Mouse (Mus musculus) hindbrain, embryonic 13.5 days (tissue): ENCODE data around the gene Paip2b. TPM values are rescaled to one million over a fixed set of nuclear protein-coding genes. Genes with fewer than 3 reads are reported as not detected.

ENCODE experiments used
- ATAC-seq: fragments of 200-750 bp; cut with Nextera tagmentation; 2 replicates; pipeline ENCODE4 v1.8.0; 2017; ENCODE audit warnings: moderate TSS enrichment; ENCODE audit not compliant: low FRiP score
- H3K27ac ChIP-seq: fragments of 300-500 bp; sonication (generic); 2 replicates; pipeline ENCODE4 v1.5.1; 2015; ENCODE audit warnings: inconsistent platforms, mild to moderate bottlenecking, moderate library complexity
- H3K27me3 ChIP-seq: fragments of 300-500 bp; sonication (generic); 2 replicates; pipeline ENCODE4 v1.6.1; 2015; ENCODE audit warnings: mild to moderate bottlenecking, inconsistent platforms
- H3K36me3 ChIP-seq: fragments of 300-500 bp; sonication (generic); 2 replicates; pipeline ENCODE4 v1.6.1; 2015; ENCODE audit warnings: mild to moderate bottlenecking, inconsistent platforms
- H3K4me1 ChIP-seq: fragments of 300-500 bp; sonication (generic); replicated peaks from 2 replicates; pipeline ENCODE4 v1.6.1; 2015; ENCODE audit warnings: inconsistent platforms
- H3K4me2 ChIP-seq: fragments of 300-500 bp; sonication (generic); 2 replicates; pipeline ENCODE4 v1.6.1; 2015; ENCODE audit warnings: inconsistent platforms, mild to moderate bottlenecking, moderate library complexity
- H3K4me3 ChIP-seq: fragments of 300-500 bp; sonication (generic); 2 replicates; pipeline ENCODE4 v1.5.1; 2015; ENCODE audit warnings: mild to moderate bottlenecking, inconsistent platforms
- H3K9ac ChIP-seq: fragments of 300-500 bp; sonication (generic); 2 replicates; pipeline ENCODE4 v1.6.1; 2015; ENCODE audit warnings: mild to moderate bottlenecking, inconsistent platforms
- H3K9me3 ChIP-seq: fragments of 300-500 bp; sonication (generic); 2 replicates; pipeline ENCODE4 v1.6.1; 2016; ENCODE audit warnings: inconsistent platforms
- WGBS: fragments of 180-500 bp; shearing (Covaris S2); methylation state at CpG from one replicate; pipeline ENCODE4 v1.1.7; 2015; 5-methylcytosine and 5-hydroxymethylcytosine counted together
- polyA plus RNA-seq: library from polyadenylated mRNA; unstranded; fragments of >200 nt; fragmentation: Nextera tagmentation; extraction: Ambion mirVana; gene quantifications from 2 replicates; pipeline ENCODE4 v1.2.1, GENCODE M21; 2015

Gene Paip2b
- polyA plus RNA-seq, 1 experiment from 2014 or later, result 25.3 TPM

DNA sequence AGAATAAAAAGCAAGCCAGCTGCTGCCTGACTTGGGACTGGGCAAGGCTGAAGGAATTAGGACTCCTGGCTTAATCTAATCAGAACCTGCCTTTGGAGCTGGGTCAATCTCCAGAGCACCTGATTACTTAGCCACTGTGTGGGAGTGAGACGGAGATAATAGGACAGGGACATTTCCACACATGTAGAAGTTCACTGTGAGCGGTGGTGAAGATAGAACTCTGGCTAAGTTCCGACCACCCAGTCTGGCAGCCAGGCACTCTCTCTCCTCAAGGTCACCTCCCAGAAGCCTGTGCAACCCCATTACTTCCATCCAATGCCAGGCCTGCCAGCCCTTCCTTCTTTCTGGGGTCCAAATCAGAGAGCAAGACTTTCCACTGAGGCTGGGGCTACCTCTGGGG, 64.6 kb downstream of the Paip2b start:
- peaks cover 46% of the 10 kb centered on the region for H3K36me3 ChIP-seq
- no peak for ATAC-seq
- H3K9ac ChIP-seq, result no peak overlapping the region
- H3K27me3 ChIP-seq, result peaks cover 32% of the 10 kb centered on the region
- no peak overlapping the region for H3K4me3 ChIP-seq
- no peak overlapping the region for H3K4me2 ChIP-seq
- H3K27ac ChIP-seq, result no peak overlapping the region
- no peaks in the 10 kb centered on the region for H3K9me3 ChIP-seq
- WGBS, result 95% methylated on average over 3 of the region's 3 CpGs
- H3K4me1 ChIP-seq, result peaks cover 12% of the 10 kb centered on the region

DNA sequence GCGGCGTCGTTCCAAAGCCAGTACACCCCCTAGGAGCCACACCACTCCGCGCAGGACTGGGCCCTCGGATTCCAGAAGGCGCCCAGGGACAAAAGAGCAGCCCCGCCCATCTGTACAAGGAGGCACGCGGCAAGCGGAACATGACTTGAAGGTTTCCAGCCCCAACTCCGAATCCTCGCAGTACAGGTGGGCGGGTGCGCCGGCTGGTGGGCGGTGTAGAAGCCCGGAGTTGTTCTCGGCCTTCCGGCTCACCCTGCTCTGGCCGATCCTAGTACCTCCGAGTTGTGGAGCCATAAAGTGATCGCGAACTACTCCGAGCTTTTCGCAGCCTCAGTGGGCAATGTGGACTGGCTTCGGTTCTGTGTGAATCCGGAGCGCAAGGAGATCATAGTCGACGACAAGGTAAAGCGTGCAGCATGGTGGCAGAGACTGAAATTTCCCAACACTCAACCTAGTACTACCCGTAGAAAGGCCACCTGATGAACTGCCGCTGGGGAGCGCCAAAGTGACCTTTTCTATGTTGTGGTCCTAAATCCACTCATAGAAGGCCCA, 68.6 kb downstream of the Paip2b start:
- Histone ChIP-seq H3K9me3 (no peaks in the 10 kb centered on the region), H3K27me3 (peaks cover 66% of the 10 kb centered on the region), H3K4me3 (peak overlapping the region; percentile 13), H3K4me1 (peaks cover 17% of the 10 kb centered on the region), H3K9ac (0 out of 2 replicates have a peak overlapping the region, but pooled peaks have one; percentile 1), H3K27ac (no peak overlapping the region), H3K36me3 (peaks cover 9% of the 10 kb centered on the region), H3K4me2 (peak overlapping the region; percentile 37)
- WGBS, result 2% methylated on average over 35 of the region's 35 CpGs
- ATAC-seq, result no peak; the same call in 1 of the 2 replicates

DNA sequence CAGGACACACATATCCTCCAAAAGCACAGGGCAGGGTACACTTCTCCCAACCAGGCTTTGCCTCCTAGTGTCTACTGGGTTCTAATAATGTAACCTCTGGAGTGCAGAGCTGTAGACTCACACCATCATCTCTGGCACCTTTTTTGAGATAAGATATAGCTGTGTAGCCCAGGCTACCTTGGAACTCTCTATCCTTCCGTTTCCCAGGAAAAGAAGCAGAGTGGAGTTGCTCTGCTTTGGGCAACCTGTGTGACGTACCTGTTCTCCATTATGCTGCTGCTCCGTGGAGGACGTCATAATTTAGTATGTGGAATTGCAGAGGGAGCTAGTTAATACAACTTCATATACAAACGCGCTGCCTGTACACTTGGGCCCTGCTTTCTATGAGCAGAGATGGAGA, 69.2 kb downstream of the Paip2b start, which contains the start of gene Ankrd53:
Gene Ankrd53 (plus strand): TSS at position 301 of the 400 bp plus-strand sequence.
- H3K4me1 ChIP-seq, result peaks cover 18% of the 10 kb centered on the region
- no peak for ATAC-seq
- H3K4me3 ChIP-seq, result peak within 1 kb of the TSS; percentile 13
- WGBS, result 27% methylated on average over 6 of the region's 6 CpGs
- no peak within 1 kb of the TSS for H3K27ac ChIP-seq
- H3K9me3 ChIP-seq, result no peaks in the 10 kb centered on the region
- peaks cover 72% of the 10 kb centered on the region for H3K27me3 ChIP-seq
- H3K4me2 ChIP-seq, result peak within 1 kb of the TSS; percentile 37
- H3K36me3 ChIP-seq, result peaks cover 4% of the 10 kb centered on the region; the same call in 1 of the 2 replicates
- H3K9ac ChIP-seq, result 0 out of 2 replicates have a peak within 1 kb of the TSS, but pooled peaks have one; percentile 1

DNA sequence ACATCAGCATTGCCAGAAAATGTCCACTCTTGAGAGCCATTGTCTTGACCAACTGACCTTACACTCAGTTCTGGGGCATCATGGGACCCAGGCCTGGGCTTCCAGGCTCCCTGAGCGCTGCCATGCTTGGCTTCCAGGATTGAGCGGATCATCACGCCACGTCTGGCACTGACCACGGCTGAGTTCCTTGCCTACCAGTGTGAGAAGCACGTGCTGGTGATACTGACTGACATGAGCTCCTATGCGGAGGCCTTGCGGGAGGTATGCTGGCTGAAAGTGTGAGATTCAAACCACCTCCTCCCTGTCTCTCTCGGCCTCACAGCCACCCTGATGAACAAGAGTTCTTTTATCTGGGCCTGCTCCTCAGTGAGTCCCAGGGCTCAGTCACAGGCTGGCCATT, 75.5 kb downstream of the Paip2b start:
- WGBS, result 75% methylated on average over 9 of the region's 9 CpGs
- Histone ChIP-seq H3K36me3 (no peaks in the 10 kb centered on the region), H3K4me1 (peaks cover 6% of the 10 kb centered on the region), H3K27ac (no peak overlapping the region), H3K9ac (no peak overlapping the region), H3K4me2 (no peak overlapping the region), H3K9me3 (no peaks in the 10 kb centered on the region), H3K4me3 (no peak overlapping the region), H3K27me3 (peaks cover 83% of the 10 kb centered on the region)
- no peak for ATAC-seq

Other genes with a start within 250 kb of the Paip2b start
- gene Clec4f, start 175.6 kb downstream of the Paip2b start, polyA plus RNA-seq, result not detected in 2 replicates
- gene Cd207, start 153.9 kb downstream of the Paip2b start, polyA plus RNA-seq, result not detected in 2 replicates
- not detected in 2 replicates for gene Vax2, start 120.5 kb downstream of the Paip2b start, polyA plus RNA-seq
- gene Atp6v1b1, start 88.8 kb downstream of the Paip2b start, polyA plus RNA-seq, result not detected in 2 replicates
- gene Ankrd53, start 69.1 kb downstream of the Paip2b start, polyA plus RNA-seq, result 0.19 and 0.21 TPM in 2 replicates
- 63.5 and 65.5 TPM in 2 replicates for gene Tex261, start 55.9 kb downstream of the Paip2b start, polyA plus RNA-seq
- 98.1 and 98.5 TPM in 2 replicates for gene Nagk, start 36.8 kb downstream of the Paip2b start, polyA plus RNA-seq
- 87.8 and 88.9 TPM in 2 replicates for gene Zfp638, start 35.4 kb upstream of the Paip2b start, polyA plus RNA-seq
- 2.4 and 2.9 TPM in 2 replicates for gene Dysf, start 176.8 kb upstream of the Paip2b start, polyA plus RNA-seq